Mouse (Mus musculus) retina, adult 2 months (tissue): ENCODE results near the gene Plxnc1.

Experiments
- DNase-seq: peaks from one replicate; pipeline ENCODE4 v3.0.0-alpha.2; 2012; ENCODE audit warnings: low read depth, low spot score

Gene Plxnc1

DNA sequence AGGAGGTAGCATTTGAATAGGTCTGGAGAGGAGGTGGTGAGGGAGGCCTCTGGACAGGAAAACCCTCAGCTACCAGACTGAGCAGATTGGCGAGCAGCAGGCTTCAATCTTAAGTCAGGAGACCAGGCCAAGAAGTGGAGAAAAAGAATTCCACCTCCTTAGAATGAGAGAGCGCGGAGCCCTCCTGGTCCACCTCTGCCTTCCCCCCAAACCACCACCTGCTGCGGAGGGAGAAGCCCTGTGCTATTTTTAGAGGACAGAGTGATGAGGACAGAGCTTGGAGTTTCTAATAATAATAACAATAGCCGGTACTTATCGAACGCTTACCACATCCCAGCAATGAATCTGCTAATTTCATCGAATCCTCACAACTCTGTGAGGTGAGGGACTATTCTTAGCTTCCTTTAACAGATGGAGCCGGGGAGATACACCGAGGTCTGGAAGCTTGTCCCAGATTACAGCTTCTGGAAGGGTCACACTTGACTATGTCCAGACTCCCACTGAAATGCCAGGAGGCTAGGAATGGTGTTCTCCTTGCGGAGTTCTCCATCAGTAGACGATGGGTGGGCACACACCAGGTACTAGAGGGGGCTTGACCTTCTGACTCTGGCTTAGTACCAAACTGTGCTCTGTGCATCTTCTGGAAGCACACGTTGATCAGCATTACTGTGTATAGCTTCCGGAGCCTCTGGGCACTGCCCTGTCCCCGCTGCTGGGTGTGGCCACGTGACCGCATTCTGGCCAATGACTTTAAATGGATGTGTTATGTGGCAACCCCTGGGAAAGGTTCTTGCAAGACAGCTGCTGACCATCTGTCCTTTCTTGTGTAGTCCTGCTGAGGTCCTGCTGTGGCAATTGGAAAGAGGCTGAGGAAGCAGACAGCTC is 125.6 kb downstream of the Plxnc1 start:
- no peak for DNase-seq

DNA sequence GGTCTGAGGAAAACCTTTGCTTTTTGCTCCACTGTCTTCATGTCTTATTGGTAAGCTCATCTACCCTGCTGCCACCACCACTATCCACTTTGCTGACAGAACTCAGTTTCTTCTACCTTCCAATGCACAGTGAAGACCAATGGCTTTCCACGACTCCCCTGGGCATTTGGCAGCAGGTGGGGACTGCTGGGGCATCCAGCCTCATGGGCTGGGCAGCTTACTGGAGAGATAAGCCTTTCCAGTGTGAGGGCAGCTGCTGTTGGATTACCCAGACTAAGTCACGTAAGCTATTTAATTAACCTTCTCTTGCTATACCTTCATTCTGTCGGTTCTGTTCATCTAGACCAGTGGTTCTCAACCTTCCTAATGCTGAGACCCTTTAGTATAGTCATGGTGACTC is 126.5 kb downstream of the Plxnc1 start:
- no peak for DNase-seq

DNA sequence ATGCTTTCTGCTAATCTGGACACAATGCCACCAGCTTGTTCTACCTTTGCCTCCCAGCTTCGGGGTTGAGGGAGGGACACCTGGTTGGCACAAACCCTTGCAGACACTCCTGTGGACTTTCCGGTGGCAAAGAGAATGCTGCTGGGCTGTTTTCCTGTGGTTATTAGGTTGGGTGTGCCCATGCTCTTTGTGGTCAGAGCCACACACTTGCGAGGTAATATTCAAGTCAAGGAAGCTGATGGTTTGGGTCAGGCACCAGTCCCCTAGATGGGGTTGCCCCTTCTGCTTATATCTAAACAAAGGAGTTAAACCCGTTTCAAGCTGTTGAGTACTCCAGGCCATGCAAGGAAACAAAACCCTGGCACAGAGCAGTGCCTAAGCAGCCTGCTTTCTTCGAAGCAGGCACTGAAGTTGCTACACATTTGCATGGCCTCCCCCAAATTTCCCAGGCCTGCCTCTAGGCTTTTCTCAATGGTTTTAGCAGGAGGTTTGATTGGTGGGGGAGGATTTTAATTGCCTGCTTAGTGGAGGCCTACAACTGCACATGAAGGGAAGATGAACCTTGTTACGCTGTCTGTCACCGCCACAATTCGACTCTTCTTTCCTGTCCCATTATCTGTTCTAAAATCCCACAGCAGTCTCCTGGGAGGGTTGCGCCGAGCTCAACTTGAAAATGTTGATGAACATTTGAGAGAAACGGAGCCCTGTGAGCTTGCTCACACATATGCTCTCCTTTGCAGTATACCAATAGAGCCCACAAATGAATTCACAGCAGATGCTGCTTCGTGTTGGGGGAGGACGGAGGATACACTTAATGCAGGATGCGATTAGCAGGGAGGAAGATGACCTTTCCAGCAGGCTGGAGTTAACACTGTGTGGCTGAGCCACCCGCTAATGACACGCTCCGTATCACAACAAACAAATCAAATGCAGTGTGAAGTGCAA is 132.5 kb downstream of the Plxnc1 start:
- no peak for DNase-seq

DNA sequence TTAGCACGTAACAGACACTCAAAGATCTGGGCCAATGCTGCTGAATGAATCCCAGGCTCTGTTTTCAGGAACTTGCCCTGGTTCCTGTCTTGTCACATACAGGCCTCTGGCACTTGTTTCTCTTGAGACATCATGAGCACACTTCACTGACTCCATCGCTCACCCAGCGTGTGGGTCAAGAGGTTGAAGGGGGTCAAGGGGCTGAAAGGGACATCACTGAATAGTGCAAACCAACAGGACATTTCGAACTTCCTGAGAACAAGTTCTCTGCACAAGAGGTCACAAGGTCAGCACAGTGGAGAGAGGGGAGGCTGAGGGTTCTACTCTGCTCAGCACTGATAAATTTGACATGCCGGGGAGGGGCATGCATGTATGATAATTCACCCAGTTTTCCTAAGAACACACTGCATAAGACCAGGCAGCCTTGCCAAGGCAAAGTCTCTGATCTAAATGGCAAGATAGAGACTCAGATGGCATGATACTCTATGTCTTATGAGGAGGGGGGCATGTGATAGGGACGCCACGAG is 134.6 kb downstream of the Plxnc1 start:
- no peak for DNase-seq

DNA sequence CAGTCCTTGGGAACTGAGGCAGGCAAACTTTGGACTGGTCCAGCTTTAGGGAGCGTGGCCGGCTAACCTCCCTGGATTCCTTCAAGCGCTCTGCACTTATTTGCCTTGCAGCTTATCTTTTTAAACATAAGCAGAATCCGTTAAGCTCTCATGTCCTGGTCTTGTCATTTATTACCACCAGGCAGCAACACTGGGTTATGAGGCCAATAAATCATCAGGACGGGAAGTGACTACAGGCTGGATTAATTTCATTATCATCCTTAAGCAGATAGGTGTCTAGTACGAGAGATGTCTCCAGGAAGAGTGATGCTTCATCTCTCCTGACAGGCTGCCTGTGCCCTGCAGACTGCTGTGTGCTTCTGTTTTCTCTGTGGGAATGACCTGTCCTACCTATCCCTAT is 136.4 kb downstream of the Plxnc1 start:
- no peak for DNase-seq

DNA sequence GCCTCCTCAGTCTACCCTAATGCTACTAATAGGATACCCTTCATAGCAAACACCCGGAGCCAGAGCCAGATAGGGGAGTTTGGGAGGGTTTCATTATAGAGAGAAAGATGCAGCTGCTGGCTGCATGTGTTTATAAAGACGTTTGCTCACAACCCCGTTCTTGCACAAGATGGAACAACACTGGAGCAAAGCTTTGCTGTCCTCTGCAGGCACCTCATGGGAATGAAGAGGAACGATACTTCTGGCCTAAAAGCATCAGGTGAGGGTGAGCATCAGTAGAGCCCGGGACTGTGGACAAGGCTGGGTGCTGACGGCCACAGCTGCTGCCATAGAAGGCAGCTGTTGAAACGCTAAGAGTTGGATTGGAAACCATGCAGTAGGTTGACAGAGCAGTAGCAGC is 137.3 kb downstream of the Plxnc1 start:
- no peak for DNase-seq

DNA sequence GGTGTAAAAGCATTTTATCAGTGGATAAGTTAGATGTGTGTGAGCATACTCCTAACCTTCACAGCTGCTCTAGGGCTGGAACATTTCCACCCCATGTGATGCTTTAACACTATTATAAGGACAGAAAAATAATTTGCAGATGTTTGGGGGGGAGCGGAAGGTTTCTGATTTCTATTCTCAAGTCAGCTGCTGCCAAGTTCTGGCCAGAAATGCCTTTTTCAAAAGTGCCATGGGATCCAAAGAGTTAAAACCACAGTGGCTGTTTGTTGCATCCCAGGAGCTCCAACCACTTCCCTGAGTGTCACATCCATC is 139.8 kb downstream of the Plxnc1 start:
- DNase-seq, result no peak

DNA sequence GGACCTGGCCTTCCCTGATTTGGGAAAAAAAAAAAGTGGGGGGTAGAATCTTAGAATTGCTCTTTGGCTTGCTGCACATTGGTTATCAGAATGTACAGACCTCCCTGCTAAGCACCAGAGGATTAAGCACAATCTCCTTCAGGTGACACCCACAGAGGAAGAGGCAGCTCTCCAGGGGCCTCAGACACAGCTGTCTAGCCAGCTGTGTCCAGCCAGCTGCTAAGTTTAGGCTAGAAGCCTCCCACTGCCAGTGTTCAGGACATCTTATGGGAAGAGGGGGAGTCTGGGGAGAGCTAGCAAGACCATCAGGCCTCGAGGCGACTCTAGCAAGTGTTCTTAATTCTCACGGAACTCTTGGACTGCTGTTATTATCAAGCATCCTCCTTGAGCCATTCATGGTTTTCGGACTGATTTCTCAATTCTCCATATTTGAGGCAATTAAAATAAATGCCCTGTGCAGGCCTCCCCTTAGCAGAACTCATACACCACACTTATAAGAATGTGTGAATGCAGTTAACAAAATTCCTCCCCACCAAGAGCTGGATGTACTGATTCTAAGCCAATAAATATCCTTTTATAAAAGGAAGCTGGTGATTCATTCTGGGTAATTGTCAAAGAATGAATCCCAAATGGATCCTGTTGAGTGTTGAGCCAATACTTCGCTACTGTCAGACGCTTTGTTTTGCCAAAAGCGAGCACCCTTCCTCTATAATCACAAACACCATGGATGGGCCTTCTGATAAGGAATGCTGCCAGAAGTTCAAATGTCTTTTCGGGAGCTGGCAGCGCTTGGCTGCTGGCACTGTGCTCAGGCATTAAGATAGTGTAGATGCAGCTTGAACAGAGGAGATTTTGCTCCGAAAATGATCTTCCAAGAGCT is 140.4 kb downstream of the Plxnc1 start:
- no peak for DNase-seq

DNA sequence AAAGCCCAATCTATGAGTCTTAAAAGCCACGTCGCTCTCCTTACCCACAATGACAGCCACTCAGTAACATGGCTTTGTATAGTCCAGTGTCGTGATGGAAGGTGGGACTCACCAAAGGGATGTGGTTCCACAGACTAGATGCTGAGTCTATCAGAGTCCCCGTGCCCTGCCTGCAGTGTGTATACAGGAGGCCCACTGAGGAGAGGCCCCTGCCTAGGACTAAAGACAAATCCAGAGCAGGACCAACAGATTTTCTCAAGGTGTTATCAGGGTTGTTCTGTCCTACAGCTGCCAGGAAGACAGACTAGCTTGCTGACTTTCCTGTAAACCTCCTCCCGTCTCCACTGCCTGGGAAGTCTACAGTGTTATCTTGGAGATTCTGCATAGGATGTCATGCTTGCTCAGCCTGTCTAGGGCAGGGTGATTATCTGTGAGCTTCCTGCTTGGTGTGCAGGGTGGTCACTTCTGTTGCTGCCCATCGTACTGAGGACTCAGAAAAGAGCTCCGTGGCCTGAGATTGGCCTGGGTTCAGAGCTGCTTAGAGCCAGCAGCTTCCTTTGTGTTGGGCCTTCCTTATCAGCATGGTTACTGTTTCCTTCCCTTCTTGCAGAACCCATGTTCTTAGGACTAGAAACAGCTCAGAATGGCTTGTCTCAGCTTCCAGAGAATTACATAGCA is 143.8 kb downstream of the Plxnc1 start:
- no peak for DNase-seq

DNA sequence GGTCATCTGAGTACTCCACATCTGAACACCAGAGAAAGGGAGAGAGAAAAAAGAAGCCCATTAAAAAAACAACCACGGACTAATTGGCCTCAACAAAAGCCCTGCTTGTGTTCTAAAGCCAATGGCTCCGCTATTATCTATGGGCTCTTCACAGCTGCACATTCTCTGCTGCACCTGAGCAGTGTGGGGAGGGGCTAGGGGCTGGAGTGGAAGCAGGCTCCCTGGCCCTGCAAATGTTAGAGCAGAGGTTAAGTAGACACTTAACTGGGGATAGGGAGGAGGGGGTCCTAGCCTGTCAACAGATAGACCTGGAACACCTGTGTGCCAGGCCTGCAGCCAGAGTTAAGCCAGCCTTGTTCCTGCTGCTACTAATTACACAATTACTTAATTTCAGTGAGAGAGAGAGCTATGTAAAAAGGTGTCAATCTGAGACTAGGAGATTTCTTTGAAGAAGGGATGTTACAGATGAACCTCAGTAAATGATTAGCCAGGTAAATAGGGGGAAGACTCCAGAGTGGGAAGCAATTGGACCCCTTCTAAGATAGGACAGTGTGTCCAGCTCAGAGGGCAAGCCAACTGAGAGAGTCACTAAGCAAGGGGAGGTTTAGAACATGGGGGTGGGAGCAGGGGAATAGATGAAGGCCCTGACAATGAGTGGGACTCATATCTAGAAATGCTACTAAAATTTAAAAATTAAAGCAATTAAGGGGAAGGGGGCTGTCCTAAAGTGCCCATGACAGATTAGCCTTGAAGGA is 145.0 kb downstream of the Plxnc1 start:
- no peak for DNase-seq

DNA sequence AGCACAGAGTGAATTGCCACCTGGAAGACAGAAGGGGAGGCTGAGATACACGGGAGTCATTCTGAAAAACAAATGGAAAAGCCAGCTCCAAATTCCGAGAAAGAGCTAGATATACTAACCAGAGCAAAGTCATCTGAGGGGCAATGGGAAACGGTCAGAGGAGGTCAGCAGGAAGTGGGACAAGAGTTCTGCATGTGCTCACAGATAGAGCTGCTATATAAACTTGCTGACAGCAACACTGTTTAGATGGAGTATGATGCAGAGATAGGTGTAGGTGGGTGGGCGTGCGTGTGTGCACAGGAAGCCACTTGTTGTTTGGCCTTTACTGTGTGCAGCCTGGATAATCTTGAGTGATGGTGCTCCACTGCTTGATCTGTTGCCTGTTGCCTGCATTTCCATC is 146.5 kb downstream of the Plxnc1 start:
- no peak for DNase-seq

DNA sequence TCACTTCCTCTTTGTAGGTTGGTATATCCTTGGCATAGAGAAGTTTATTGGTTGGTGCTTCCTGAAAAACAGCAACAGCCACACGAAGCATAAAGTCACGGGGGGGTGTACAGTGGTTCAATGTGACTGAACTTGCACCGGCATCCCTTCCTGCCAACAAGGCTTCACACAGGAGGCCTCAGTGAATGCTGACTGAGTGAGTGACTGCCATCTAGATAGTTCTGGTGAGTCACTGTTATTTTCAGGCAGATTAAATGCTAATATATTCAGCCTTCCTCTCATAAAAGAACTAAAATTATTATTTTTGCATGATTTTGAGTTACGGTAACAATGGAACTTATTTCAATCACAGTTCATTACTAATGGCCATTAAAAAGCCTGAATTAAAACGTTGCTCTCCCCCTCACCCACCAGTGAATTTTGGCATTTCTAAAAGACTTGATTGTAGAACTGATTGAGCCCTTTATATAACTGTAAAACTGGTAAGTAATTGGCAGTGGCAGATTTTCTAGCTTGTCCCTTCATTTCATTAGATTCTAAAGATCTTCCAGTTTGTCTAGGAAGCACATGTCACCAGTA is 149.9 kb downstream of the Plxnc1 start:
- no peak for DNase-seq

DNA sequence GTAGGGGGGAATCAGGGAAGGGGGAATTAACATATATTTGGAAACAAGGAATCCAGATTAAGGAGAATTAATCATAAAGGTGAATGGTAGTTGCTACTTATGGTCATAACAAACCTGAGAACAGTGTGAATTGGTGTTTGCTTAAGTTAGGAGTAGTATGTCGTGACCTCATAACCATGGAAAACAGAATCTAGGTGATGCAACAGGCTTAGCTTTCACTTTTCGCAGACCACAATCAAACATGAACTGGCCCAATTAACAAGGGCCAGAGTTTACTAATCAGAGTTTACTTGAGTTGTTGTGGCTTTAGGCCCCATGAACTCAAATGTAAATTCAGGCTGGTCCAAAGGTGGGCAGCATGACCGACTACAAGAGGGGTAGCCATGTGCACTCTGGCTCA is 150.7 kb downstream of the Plxnc1 start:
- DNase-seq, result no peak

DNA sequence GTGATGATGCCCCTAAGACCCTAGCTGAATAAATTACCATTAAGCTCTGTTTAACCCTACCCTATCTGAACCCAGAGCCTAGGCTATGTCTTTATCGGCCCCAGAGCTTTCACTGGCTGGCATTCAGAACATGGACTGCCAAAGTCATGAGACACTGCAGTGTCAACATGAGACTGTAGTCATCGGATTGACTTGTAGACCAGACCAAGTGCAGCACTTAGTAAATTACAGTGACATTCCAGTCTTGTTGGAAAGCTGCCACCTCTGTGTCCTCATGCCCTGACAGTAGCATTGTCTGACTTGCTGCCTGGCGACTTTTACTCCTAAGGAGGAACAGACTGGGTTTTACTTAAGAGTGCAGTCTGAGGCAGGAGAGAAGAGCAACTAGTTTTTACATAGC is 155.4 kb downstream of the Plxnc1 start:
- no peak for DNase-seq

DNA sequence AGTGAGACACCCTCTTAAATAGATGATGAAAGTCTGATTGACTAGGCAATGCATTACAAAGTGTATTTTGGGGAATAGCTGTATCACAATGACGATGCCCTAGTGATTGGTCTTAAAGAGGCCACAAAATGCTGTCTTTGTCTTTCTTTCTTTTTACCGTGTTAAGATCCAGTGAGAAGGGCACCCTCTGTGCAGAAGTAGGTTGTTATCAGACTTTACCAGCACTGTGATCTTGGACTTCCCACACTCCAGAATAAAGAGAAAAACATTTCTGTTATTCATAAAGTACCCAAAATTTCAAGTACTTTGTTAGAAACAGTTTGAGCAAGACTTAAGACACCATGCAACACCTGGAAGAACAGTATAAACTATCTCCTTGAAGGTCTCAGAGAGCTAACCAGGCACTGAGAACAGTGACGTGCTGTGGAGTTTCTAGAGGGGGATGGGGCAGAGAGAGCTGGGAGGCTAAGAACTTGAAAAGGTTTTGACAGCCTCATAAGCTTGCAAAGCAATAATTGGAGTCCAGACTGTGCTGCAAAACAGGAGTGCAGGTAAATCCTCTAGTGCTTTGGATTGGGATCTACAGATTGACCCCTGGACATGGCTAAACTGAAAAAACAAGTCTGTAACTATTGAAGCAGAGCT is 163.9 kb downstream of the Plxnc1 start:
- DNase-seq, result no peak

DNA sequence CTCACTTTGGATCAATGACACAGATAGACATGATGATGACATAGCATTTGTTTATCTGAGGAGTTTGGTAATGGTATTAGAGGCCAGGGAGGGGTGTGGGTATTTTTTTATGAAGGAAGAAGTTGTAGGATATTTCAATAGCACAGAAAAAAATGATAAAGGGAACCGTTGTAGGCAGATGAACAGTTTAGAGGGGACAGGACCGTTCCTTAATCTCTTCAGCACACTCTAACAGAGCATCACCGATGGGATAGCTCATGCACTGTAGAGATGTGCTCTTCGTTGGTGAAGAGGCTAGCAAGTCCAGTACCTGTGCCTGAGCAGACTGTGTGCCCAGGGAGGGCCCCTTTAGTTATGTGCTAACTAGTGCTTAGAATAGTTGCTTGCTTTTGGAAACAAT is 165.3 kb downstream of the Plxnc1 start:
- no peak for DNase-seq

DNA sequence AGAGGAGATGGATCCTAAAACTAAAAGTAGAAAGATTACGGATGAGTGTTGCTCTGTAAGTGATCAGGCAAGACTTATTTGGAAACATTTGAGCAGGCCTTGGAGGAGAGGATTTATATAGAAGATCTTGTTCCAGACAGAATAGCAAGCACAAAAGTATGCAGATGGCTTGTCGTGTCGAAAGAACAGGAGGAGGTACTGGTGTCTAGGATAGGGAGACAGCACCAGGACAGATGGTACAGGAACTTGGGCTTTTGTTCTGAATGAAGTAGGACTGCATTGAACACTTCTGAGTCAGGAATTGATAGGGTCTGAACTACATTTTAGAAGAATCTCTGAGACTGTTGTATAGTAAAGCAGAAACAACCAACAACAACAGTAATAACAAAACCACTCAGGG is 167.1 kb downstream of the Plxnc1 start:
- no peak for DNase-seq

DNA sequence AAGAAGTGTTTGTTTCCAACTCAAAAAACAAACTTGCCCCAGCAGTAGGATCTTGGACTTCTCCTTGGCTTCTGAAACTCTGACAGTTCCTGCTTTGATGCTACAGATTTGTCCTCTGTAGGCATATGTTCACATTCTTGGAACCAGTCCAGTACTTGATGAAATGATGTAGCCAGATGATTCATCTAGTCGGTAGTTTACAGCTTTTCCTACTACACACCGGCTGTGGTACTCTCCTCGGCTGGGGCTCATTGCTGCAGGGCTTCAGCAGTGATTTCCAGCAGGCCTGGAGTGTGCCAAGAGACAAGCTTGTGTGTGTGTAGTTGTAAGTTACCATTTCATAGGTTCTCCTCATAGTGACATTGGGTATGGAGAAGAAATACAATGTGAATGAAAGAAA is 173.1 kb downstream of the Plxnc1 start:
- DNase-seq, result no peak

DNA sequence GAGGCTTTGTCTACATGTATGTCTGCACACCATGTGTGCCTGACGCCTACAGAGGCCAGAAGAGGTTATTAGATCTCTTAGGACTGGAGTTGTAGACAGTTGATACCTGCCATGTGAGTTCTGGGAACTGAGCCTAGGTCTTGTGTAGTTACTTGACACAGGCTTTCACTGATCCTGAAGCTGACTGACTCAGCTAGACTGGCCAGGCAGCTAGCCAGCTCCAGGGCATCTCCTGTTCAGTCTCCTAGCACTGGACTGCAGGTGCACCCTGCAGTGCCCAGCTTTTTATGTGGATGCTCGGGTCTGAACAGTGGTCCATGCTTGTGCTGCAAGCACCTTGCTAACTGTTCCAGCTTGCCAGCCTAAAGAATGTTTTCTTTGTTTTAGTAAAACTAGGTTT is 197.6 kb downstream of the Plxnc1 start:
- DNase-seq, result no peak
